Mouse (Mus musculus): ENCODE data around the gene Dock8. TPM values are rescaled to one million over a fixed set of nuclear protein-coding genes. Genes with fewer than 3 reads are reported as not detected.

The Dock8 gene
- total and polyA plus RNA-seq, 2 experiments from 2014 or later, result 1.1 to 2.9 TPM

GRCm38 (mm10) chr19:24985045-24985444 lies 14.3 kb upstream of the Dock8 start:
- Histone ChIP-seq H3K4me2 (ENCODE audit: low read depth, low read length) (no peak overlapping the region), H3K4me1 (ENCODE audit: insufficient read depth, low read length) (no peaks in the 10 kb centered on the region), H3K9ac (replicated peaks; ENCODE audit: low read length) (no peak overlapping the region), H3K27me3 (ENCODE audit: insufficient read depth, low read length) (no peaks in the 10 kb centered on the region), H3K4me3 (ENCODE audit: low read length) (no peak overlapping the region), H3K36me3 (ENCODE audit: insufficient read depth, low read length) (no peaks in the 10 kb centered on the region), H3K9me3 (ENCODE audit: low read length) (no peaks in the 10 kb centered on the region), H3K27ac (no peak overlapping the region)
- ATAC-seq (no peak), DNase-seq (ENCODE audit: low spot score) (no peak)
- 97% methylated on average over 2 of the region's 2 CpGs for WGBS
- TF ChIP-seq CTCF (IDR thresholded peaks at IDR 0.05; ENCODE audit: low read depth), result no peak

- DNase-seq (ENCODE audit: low spot score) (no peak), ATAC-seq (no peak)
- Histone ChIP-seq H3K9me3 (ENCODE audit: low read length) (no peaks in the 10 kb centered on the region), H3K27ac (no peak overlapping the region), H3K36me3 (ENCODE audit: insufficient read depth, low read length) (no peaks in the 10 kb centered on the region), H3K9ac (replicated peaks; ENCODE audit: low read length) (no peak overlapping the region), H3K4me1 (ENCODE audit: insufficient read depth, low read length) (no peaks in the 10 kb centered on the region), H3K4me2 (ENCODE audit: low read depth, low read length) (no peak overlapping the region), H3K27me3 (ENCODE audit: insufficient read depth, low read length) (no peaks in the 10 kb centered on the region), H3K4me3 (ENCODE audit: low read length) (no peak overlapping the region)
- TF ChIP-seq CTCF (IDR thresholded peaks at IDR 0.05; ENCODE audit: low read depth), result no peak
- 76% methylated on average over 4 of the region's 4 CpGs for WGBS
These were observed 12.0 kb upstream of the Dock8 start for GRCm38 (mm10) chr19:24987355-24987754.

GRCm38 (mm10) chr19:24988831-24989230 lies 10.5 kb upstream of the Dock8 start:
- H3K9me3 ChIP-seq (ENCODE audit: low read length), result no peaks in the 10 kb centered on the region
- WGBS, result 51% methylated on average over 5 of the region's 5 CpGs
- H3K27me3 ChIP-seq (ENCODE audit: insufficient read depth, low read length), result no peaks in the 10 kb centered on the region
- H3K4me2 ChIP-seq (ENCODE audit: low read depth, low read length), result no peak overlapping the region
- no peaks in the 10 kb centered on the region for H3K4me1 ChIP-seq (ENCODE audit: insufficient read depth, low read length)
- no peak overlapping the region for H3K27ac ChIP-seq
- H3K4me3 ChIP-seq (ENCODE audit: low read length), result no peak overlapping the region
- no peaks in the 10 kb centered on the region for H3K36me3 ChIP-seq (ENCODE audit: insufficient read depth, low read length)
- ATAC-seq (no peak), DNase-seq (ENCODE audit: low spot score) (no peak)
- H3K9ac ChIP-seq (replicated peaks; ENCODE audit: low read length), result no peak overlapping the region
- TF ChIP-seq CTCF (IDR thresholded peaks at IDR 0.05; ENCODE audit: low read depth), result no peak

GRCm38 (mm10) chr19:24990138-24990822 lies 9.1 kb upstream of the Dock8 start:
- H3K4me2 ChIP-seq (ENCODE audit: low read depth, low read length), result no peak overlapping the region
- WGBS, result 79% methylated on average over 7 of the region's 7 CpGs
- H3K4me1 ChIP-seq (ENCODE audit: insufficient read depth, low read length), result no peaks in the 10 kb centered on the region
- no peak for TF ChIP-seq CTCF (IDR thresholded peaks at IDR 0.05; ENCODE audit: low read depth)
- no peak overlapping the region for H3K27ac ChIP-seq
- no peak overlapping the region for H3K4me3 ChIP-seq (ENCODE audit: low read length)
- H3K9ac ChIP-seq (replicated peaks; ENCODE audit: low read length), result no peak overlapping the region
- no peaks in the 10 kb centered on the region for H3K9me3 ChIP-seq (ENCODE audit: low read length)
- ATAC-seq (no peak), DNase-seq (ENCODE audit: low spot score) (no peak)
- no peaks in the 10 kb centered on the region for H3K27me3 ChIP-seq (ENCODE audit: insufficient read depth, low read length)
- no peaks in the 10 kb centered on the region for H3K36me3 ChIP-seq (ENCODE audit: insufficient read depth, low read length)

GRCm38 (mm10) chr19:24993526-24993925 lies 5.8 kb upstream of the Dock8 start:
- Histone ChIP-seq H3K4me2 (ENCODE audit: low read depth, low read length) (no peak overlapping the region), H3K9me3 (ENCODE audit: low read length) (no peaks in the 10 kb centered on the region), H3K36me3 (ENCODE audit: insufficient read depth, low read length) (no peaks in the 10 kb centered on the region), H3K27me3 (ENCODE audit: insufficient read depth, low read length) (no peaks in the 10 kb centered on the region), H3K9ac (replicated peaks; ENCODE audit: low read length) (no peak overlapping the region), H3K27ac (no peak overlapping the region), H3K4me1 (ENCODE audit: insufficient read depth, low read length) (no peaks in the 10 kb centered on the region), H3K4me3 (ENCODE audit: low read length) (no peak overlapping the region)
- TF ChIP-seq CTCF (IDR thresholded peaks at IDR 0.05; ENCODE audit: low read depth), result no peak
- DNase-seq (ENCODE audit: low spot score) (no peak), ATAC-seq (no peak)
- 69% methylated on average over 6 of the region's 6 CpGs for WGBS

- WGBS, result 43% methylated on average over 8 of the region's 8 CpGs
- Histone ChIP-seq H3K4me2 (ENCODE audit: low read depth, low read length) (no peak overlapping the region), H3K9me3 (ENCODE audit: low read length) (no peaks in the 10 kb centered on the region), H3K36me3 (ENCODE audit: insufficient read depth, low read length) (no peaks in the 10 kb centered on the region), H3K27ac (no peak overlapping the region), H3K4me1 (ENCODE audit: insufficient read depth, low read length) (no peaks in the 10 kb centered on the region), H3K4me3 (ENCODE audit: low read length) (no peak overlapping the region), H3K27me3 (ENCODE audit: insufficient read depth, low read length) (0 out of 2 replicates have a peak, but pooled peaks cover 7% of the 10 kb centered on the region), H3K9ac (replicated peaks; ENCODE audit: low read length) (no peak overlapping the region)
- ATAC-seq (no peak), DNase-seq (ENCODE audit: low spot score) (no peak)
- TF ChIP-seq CTCF (IDR thresholded peaks at IDR 0.05; ENCODE audit: low read depth), result no peak
These were observed 4.4 kb upstream of the Dock8 start for GRCm38 (mm10) chr19:24994900-24995299.

Measured in hindbrain, postnatal 0 days (tissue).